Mouse (Mus musculus) heart, embryonic 11.5 days (tissue): ENCODE measurements at regions not wholly inside any gene's neighbourhood (a gene's known extent, or its start where the extent isn't known, plus 50 kb on each side); places are given as distances from the start of the nearest gene placed in this dataset.
A peak's percentile ranks its signal among the peaks of the same experiment; 100 is the strongest.

Experiments
- ATAC-seq: fragments of 200-750 bp; cut with Nextera tagmentation; replicated peaks from 2 replicates; pipeline ENCODE4 v1.8.0; 2017; ENCODE audit warnings: moderate library complexity; ENCODE audit not compliant: insufficient number of reproducible peaks, low FRiP score, low TSS enrichment
- H3K27ac ChIP-seq: fragments of 300-500 bp; sonication (generic); 2 replicates; pipeline ENCODE4 v1.5.1; 2014; ENCODE audit warnings: mild to moderate bottlenecking, low read depth, low read length
- H3K27me3 ChIP-seq: fragments of 300-500 bp; sonication (generic); 2 replicates; pipeline ENCODE4 v1.6.1; 2014; ENCODE audit warnings: mild to moderate bottlenecking, low read length, mixed read lengths; ENCODE audit not compliant: control insufficient read depth, insufficient read depth
- H3K36me3 ChIP-seq: fragments of 300-500 bp; sonication (generic); 2 replicates; pipeline ENCODE4 v1.6.1; 2014; ENCODE audit warnings: mild to moderate bottlenecking, low read length, moderate library complexity, mixed read lengths; ENCODE audit not compliant: control insufficient read depth, insufficient read depth
- H3K4me1 ChIP-seq: fragments of 300-500 bp; sonication (generic); 2 replicates; pipeline ENCODE4 v1.6.1; 2014; ENCODE audit warnings: low read length; ENCODE audit not compliant: control insufficient read depth, insufficient read depth
- H3K4me2 ChIP-seq: fragments of 300-500 bp; sonication (generic); 2 replicates; pipeline ENCODE4 v1.6.1; 2014; ENCODE audit warnings: mild to moderate bottlenecking, moderate library complexity
- H3K4me3 ChIP-seq: fragments of 300-500 bp; sonication (generic); 2 replicates; pipeline ENCODE4 v1.5.1; 2014; ENCODE audit warnings: low read depth, low read length
- H3K9ac ChIP-seq: fragments of 300-500 bp; sonication (generic); 2 replicates; pipeline ENCODE4 v1.6.1; 2014; ENCODE audit warnings: mild to moderate bottlenecking, low read depth, low read length, moderate library complexity
- H3K9me3 ChIP-seq: fragments of 300-500 bp; sonication (generic); replicated peaks from 2 replicates; pipeline ENCODE4 v1.6.1; 2016; ENCODE audit warnings: low read length; ENCODE audit not compliant: control insufficient read depth
- WGBS: fragments of 180-500 bp; shearing (Covaris S2); extraction: QIAGEN DNeasy Blood & Tissue Kit; methylation state at CpG from one replicate; pipeline ENCODE4 v1.1.7; 2014; ENCODE audit not compliant: insufficient replicate concordance; 5-methylcytosine and 5-hydroxymethylcytosine counted together

GRCm38 (mm10) chr6:110120406-110120805 lies 525.0 kb upstream of the Grm7 start:
- no peak overlapping the region for H3K4me3 ChIP-seq
- WGBS = 79% methylated on average over 1 of the region's 1 CpGs
- H3K4me2 ChIP-seq = no peak overlapping the region
- no peaks in the 10 kb centered on the region for H3K9me3 ChIP-seq
- H3K27me3 ChIP-seq = no peaks in the 10 kb centered on the region
- no peak overlapping the region for H3K9ac ChIP-seq
- no peak overlapping the region for H3K27ac ChIP-seq
- H3K4me1 ChIP-seq = no peaks in the 10 kb centered on the region
- H3K36me3 ChIP-seq = no peaks in the 10 kb centered on the region
- no peak for ATAC-seq

GRCm38 (mm10) chr6:110132271-110132670 lies 513.1 kb upstream of the Grm7 start:
- no peaks in the 10 kb centered on the region for H3K9me3 ChIP-seq
- no peak for ATAC-seq
- WGBS = 76% methylated on average over 3 of the region's 3 CpGs

GRCm38 (mm10) chr6:110133587-110133986 lies 511.8 kb upstream of the Grm7 start:
- H3K4me2 ChIP-seq = no peak overlapping the region
- no peaks in the 10 kb centered on the region for H3K4me1 ChIP-seq
- H3K27ac ChIP-seq = no peak overlapping the region
- H3K36me3 ChIP-seq = no peaks in the 10 kb centered on the region
- no peak for ATAC-seq
- no peaks in the 10 kb centered on the region for H3K27me3 ChIP-seq
- H3K4me3 ChIP-seq = no peak overlapping the region
- 54% methylated on average over 1 of the region's 1 CpGs for WGBS
- no peak overlapping the region for H3K9ac ChIP-seq
- no peaks in the 10 kb centered on the region for H3K9me3 ChIP-seq

More at GRCm38 (mm10) chr6:110132271-110132670, 513.1 kb upstream of the Grm7 start:
- Histone ChIP-seq H3K9ac (no peak overlapping the region), H3K4me2 (no peak overlapping the region), H3K27me3 (no peaks in the 10 kb centered on the region), H3K36me3 (no peaks in the 10 kb centered on the region), H3K4me1 (no peaks in the 10 kb centered on the region), H3K4me3 (no peak overlapping the region), H3K27ac (no peak overlapping the region)

GRCm38 (mm10) chr6:110137043-110137650 lies 508.2 kb upstream of the Grm7 start:
- no peak overlapping the region for H3K9ac ChIP-seq
- 21% methylated on average over 7 of the region's 7 CpGs for WGBS
- H3K9me3 ChIP-seq = no peaks in the 10 kb centered on the region
- peak; percentile 72; the same call in 1 of the 2 replicates for ATAC-seq
- H3K27ac ChIP-seq = no peak overlapping the region
- H3K27me3 ChIP-seq = no peaks in the 10 kb centered on the region
- H3K4me1 ChIP-seq = peaks cover 3% of the 10 kb centered on the region; the same call in 1 of the 2 replicates
- no peak overlapping the region for H3K4me2 ChIP-seq
- no peak overlapping the region for H3K4me3 ChIP-seq
- H3K36me3 ChIP-seq = no peaks in the 10 kb centered on the region

- H3K4me1 ChIP-seq = peaks cover 3% of the 10 kb centered on the region; the same call in 1 of the 2 replicates
- H3K4me3 ChIP-seq = no peak overlapping the region
- H3K9ac ChIP-seq = no peak overlapping the region
- H3K4me2 ChIP-seq = no peak overlapping the region
- H3K9me3 ChIP-seq = no peaks in the 10 kb centered on the region
- peak overlapping the region; percentile 46; the same call in 1 of the 2 replicates for H3K27ac ChIP-seq
- WGBS = 42% methylated on average over 2 of the region's 2 CpGs
- no peaks in the 10 kb centered on the region for H3K36me3 ChIP-seq
- ATAC-seq = peak; percentile 56; the same call in 1 of the 2 replicates
- no peaks in the 10 kb centered on the region for H3K27me3 ChIP-seq
Observed at GRCm38 (mm10) chr6:110139396-110139795, 506.0 kb upstream of the Grm7 start.

- WGBS = 79% methylated on average over 2 of the region's 2 CpGs
- Histone ChIP-seq H3K27ac (no peak overlapping the region), H3K9ac (no peak overlapping the region), H3K4me3 (no peak overlapping the region), H3K4me1 (no peaks in the 10 kb centered on the region), H3K4me2 (no peak overlapping the region), H3K36me3 (no peaks in the 10 kb centered on the region), H3K9me3 (no peaks in the 10 kb centered on the region), H3K27me3 (no peaks in the 10 kb centered on the region)
- no peak for ATAC-seq
Observed at GRCm38 (mm10) chr6:110168539-110168938, 476.8 kb upstream of the Grm7 start.

GRCm38 (mm10) chr6:110205973-110206372 lies 439.4 kb upstream of the Grm7 start:
- H3K9me3 ChIP-seq = no peaks in the 10 kb centered on the region
- WGBS = 74% methylated on average over 2 of the region's 2 CpGs
- no peak overlapping the region for H3K4me2 ChIP-seq
- H3K9ac ChIP-seq = no peak overlapping the region
- H3K4me1 ChIP-seq = no peaks in the 10 kb centered on the region
- no peaks in the 10 kb centered on the region for H3K27me3 ChIP-seq
- H3K27ac ChIP-seq = no peak overlapping the region
- H3K36me3 ChIP-seq = no peaks in the 10 kb centered on the region
- no peak overlapping the region for H3K4me3 ChIP-seq
- no peak for ATAC-seq

- no peaks in the 10 kb centered on the region for H3K4me1 ChIP-seq
- no peak for ATAC-seq
Observed at GRCm38 (mm10) chr6:110208822-110209221, 436.6 kb upstream of the Grm7 start.

GRCm38 (mm10) chr6:110247490-110247889 lies 397.9 kb upstream of the Grm7 start:
- 33% methylated on average over 1 of the region's 1 CpGs for WGBS
- no peaks in the 10 kb centered on the region for H3K36me3 ChIP-seq
- H3K9me3 ChIP-seq = no peaks in the 10 kb centered on the region
- no peak overlapping the region for H3K9ac ChIP-seq
- H3K27ac ChIP-seq = no peak overlapping the region
- no peaks in the 10 kb centered on the region for H3K27me3 ChIP-seq
- no peaks in the 10 kb centered on the region for H3K4me1 ChIP-seq
- no peak for ATAC-seq
- no peak overlapping the region for H3K4me3 ChIP-seq
- H3K4me2 ChIP-seq = no peak overlapping the region

More at GRCm38 (mm10) chr6:110208822-110209221, 436.6 kb upstream of the Grm7 start:
- Histone ChIP-seq H3K36me3 (no peaks in the 10 kb centered on the region), H3K27me3 (no peaks in the 10 kb centered on the region), H3K4me3 (no peak overlapping the region), H3K9me3 (no peaks in the 10 kb centered on the region), H3K27ac (no peak overlapping the region), H3K4me2 (no peak overlapping the region), H3K9ac (no peak overlapping the region)
- 88% methylated on average over 1 of the region's 1 CpGs for WGBS
